Mouse (Mus musculus): ENCODE data around the gene Hoxa9.

- TF ChIP-seq CTCF (IDR thresholded peaks at IDR 0.05; ENCODE audit: low read depth): no peak
- no peak for TF ChIP-seq EP300 (IDR thresholded peaks at IDR 0.05; ENCODE audit: low read depth)
Measured at GRCm38 (mm10) chr6:52225612-52226568, 5.0 kb downstream of the Hoxa9 start.

Measured in heart, postnatal 0 days (tissue).